Mouse (Mus musculus): Measurements from ENCODE around the gene Optc. TPM values are rescaled to one million over a fixed set of nuclear protein-coding genes. Genes with fewer than 3 reads are reported as not detected.

The Optc gene
- total RNA-seq, 2 experiments from 2014 or later, result 2.1 to 3.3 TPM

Other genes starting within 250 kb of the Optc start
- gene Zbed6, start 247.1 kb downstream of the Optc start, total RNA-seq (2021), result 10 to 100 TPM; 16.3 to 20.2 TPM
- gene Gm38394, start 246.7 kb downstream of the Optc start, total RNA-seq (2021), result 10 to 100 TPM; 44.5 to 45.3 TPM
- gene Lax1, start 217.9 kb downstream of the Optc start, total RNA-seq (2021), result under 1 TPM; 0.42 to 0.73 TPM
- gene Atp2b4, start 107.0 kb downstream of the Optc start, total RNA-seq (2021), result 10 to 100 TPM; 49.9 to 55.6 TPM
- gene Prelp, start 13.4 kb upstream of the Optc start, total RNA-seq (2021), result 10 to 100 TPM; 16.3 to 20.1 TPM
- 10 to 100 TPM; 18.5 to 28.1 TPM for gene Fmod, start 129.3 kb upstream of the Optc start, total RNA-seq (2021)
- gene Btg2, start 171.1 kb upstream of the Optc start, total RNA-seq (2021), result 10 to 100 TPM; 25.6 to 27.8 TPM
- gene Chit1, start 203.2 kb upstream of the Optc start, total RNA-seq (2021), result not detected

Measured in adrenal gland, postnatal 4 days (tissue).